Mouse (Mus musculus) hindbrain, embryonic 11.5 days (tissue): ENCODE data around the gene Bub3. TPM values are rescaled to one million over a fixed set of nuclear protein-coding genes. Genes with fewer than 3 reads are reported as not detected.

Experiments used
- ATAC-seq: fragments of 200-750 bp; cut with Nextera tagmentation; 2 replicates; pipeline ENCODE4 v1.8.0; 2017; ENCODE audit warnings: mild to moderate bottlenecking, moderate TSS enrichment, moderate library complexity; ENCODE audit not compliant: low FRiP score
- DNase-seq: peaks from one replicate; pipeline ENCODE4 v3.0.0-alpha.2; 2015; ENCODE audit warnings: low spot score
- H3K27ac ChIP-seq: fragments of 300-500 bp; sonication (generic); 2 replicates; pipeline ENCODE4 v1.5.1; 2014; ENCODE audit warnings: mild to moderate bottlenecking, low read depth, low read length
- H3K27me3 ChIP-seq: fragments of 300-500 bp; sonication (generic); 2 replicates; pipeline ENCODE4 v1.6.1; 2014; ENCODE audit warnings: mild to moderate bottlenecking, low read length, moderate library complexity, mixed read lengths; ENCODE audit not compliant: control insufficient read depth, insufficient read depth
- H3K36me3 ChIP-seq: fragments of 300-500 bp; sonication (generic); 2 replicates; pipeline ENCODE4 v1.6.1; 2014; ENCODE audit warnings: mild to moderate bottlenecking, low read length, moderate library complexity, mixed read lengths; ENCODE audit not compliant: control insufficient read depth, insufficient read depth
- H3K4me1 ChIP-seq: fragments of 300-500 bp; sonication (generic); replicated peaks from 2 replicates; pipeline ENCODE4 v1.6.1; 2014; ENCODE audit warnings: low read length, mixed read lengths; ENCODE audit not compliant: control insufficient read depth, insufficient read depth
- H3K4me2 ChIP-seq: fragments of 300-500 bp; sonication (generic); replicated peaks from 2 replicates; pipeline ENCODE4 v1.6.1; 2014; ENCODE audit warnings: mild to moderate bottlenecking, low read depth, low read length
- H3K4me3 ChIP-seq: fragments of 300-500 bp; sonication (generic); 2 replicates; pipeline ENCODE4 v1.5.1; 2014; ENCODE audit warnings: low read depth, low read length
- H3K9ac ChIP-seq: fragments of 300-500 bp; sonication (generic); 2 replicates; pipeline ENCODE4 v1.6.1; 2014; ENCODE audit warnings: low read depth, low read length
- H3K9me3 ChIP-seq: fragments of 300-500 bp; sonication (generic); 2 replicates; pipeline ENCODE4 v1.6.1; 2016; ENCODE audit warnings: low read length; ENCODE audit not compliant: control insufficient read depth
- WGBS: fragments of 180-500 bp; shearing (Covaris S2); extraction: QIAGEN DNeasy Blood & Tissue Kit; methylation state at CpG from one replicate; pipeline ENCODE4 v1.1.7; 2014; 5-methylcytosine and 5-hydroxymethylcytosine counted together
- polyA plus RNA-seq: library from polyadenylated mRNA; unstranded; fragments of >200 nt; fragmentation: Nextera tagmentation; extraction: Ambion mirVana; gene quantifications from 2 replicates; pipeline ENCODE4 v1.2.1, GENCODE M21; 2014

Gene Bub3
- polyA plus RNA-seq, 1 experiment from 2014 or later: 278 TPM

DNA sequence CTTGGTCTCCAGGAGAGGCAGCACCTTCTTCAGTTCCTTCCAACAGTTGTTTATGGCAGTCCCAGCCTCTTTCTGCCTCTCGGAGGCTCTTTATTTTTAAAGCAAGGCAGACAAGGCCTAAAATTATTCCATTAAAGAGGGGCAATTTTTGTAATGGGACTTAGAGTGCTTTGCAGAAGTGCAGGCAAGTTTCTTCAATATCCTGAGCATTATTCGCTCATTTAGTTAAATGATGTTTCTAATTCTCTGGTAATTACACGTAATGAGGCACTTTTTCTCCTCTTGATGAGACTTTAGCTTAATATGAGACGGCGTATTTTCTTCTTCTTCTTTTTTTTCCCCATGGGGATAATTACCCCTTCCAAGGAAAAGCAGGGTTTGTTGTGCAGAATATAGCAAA is 25.5 kb downstream of the Bub3 start:
- no peak for ATAC-seq
- Histone ChIP-seq H3K27me3 (no peaks in the 10 kb centered on the region), H3K4me2 (no peak overlapping the region), H3K27ac (no peak overlapping the region), H3K9ac (no peak overlapping the region), H3K4me1 (no peaks in the 10 kb centered on the region), H3K4me3 (no peak overlapping the region), H3K9me3 (no peaks in the 10 kb centered on the region), H3K36me3 (no peaks in the 10 kb centered on the region)
- WGBS: 87% methylated on average over 5 of the region's 5 CpGs
- no peak for DNase-seq

DNA sequence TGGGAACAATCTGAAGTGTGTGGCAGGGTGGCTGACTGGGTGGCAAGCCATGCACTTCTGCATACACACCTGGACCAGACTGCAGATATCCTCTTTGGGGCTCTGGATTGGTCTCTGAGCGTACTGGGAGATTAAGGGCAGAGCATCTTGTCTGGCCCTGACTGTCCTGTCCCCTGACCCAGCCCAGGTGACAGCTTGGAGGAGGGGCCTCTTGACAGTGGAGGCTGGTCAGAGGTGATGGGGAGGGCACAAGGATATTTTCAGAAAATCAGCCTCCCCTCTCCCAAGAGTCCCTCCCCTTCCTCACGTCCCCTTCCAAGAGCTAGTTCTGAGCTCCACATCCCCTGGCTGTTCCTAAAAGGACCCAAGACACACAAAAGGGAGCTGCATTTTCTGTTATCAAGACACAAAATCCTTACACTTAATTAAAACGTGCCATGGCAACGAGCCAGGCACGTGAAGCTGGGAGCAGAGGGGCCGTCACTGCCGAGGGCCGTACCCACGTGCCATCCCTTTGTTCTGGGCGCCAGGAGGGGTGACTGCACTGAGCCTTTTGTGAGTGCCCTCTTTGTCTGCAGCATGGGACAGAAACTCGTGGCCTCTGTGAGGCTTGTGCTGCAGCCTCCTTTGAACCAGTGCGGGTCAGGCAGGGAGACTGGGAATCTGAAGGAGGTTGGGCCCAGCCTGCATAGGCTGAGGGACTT is 37.9 kb downstream of the Bub3 start:
- peaks cover 29% of the 10 kb centered on the region for H3K27me3 ChIP-seq
- H3K4me2 ChIP-seq: peak overlapping the region; percentile 1; the same call in 1 of the 2 replicates
- DNase-seq (peak; percentile 85), ATAC-seq (peak; percentile 94)
- 7% methylated on average over 12 of the region's 12 CpGs for WGBS
- H3K36me3 ChIP-seq: no peaks in the 10 kb centered on the region
- H3K4me3 ChIP-seq: no peak overlapping the region
- peak overlapping the region; percentile 12; the same call in 1 of the 2 replicates for H3K9ac ChIP-seq
- peaks cover 3% of the 10 kb centered on the region; the same call in 1 of the 2 replicates for H3K4me1 ChIP-seq
- peak overlapping the region; percentile 48; the same call in 1 of the 2 replicates for H3K27ac ChIP-seq
- H3K9me3 ChIP-seq: no peaks in the 10 kb centered on the region

DNA sequence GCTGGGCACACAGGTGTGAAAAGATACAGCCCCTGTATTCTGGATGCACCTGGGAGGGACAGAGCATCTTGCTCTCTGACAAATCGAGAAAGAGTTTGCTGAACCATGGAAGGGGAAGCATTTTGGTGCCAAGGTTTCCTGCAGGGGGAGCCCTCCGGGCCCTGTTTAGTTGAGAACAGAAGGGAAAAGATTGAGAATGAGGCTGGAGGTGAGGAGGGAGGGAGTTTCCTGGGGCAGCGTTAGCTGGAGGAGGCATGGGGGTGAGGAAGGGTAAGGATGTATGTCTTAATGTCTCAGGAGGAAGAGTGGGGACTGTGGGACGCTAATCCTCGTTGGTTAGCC is 38.4 kb downstream of the Bub3 start:
- no peak overlapping the region for H3K4me3 ChIP-seq
- peak overlapping the region; percentile 12; the same call in 1 of the 2 replicates for H3K9ac ChIP-seq
- no peaks in the 10 kb centered on the region for H3K9me3 ChIP-seq
- H3K27ac ChIP-seq: peak overlapping the region; percentile 48; the same call in 1 of the 2 replicates
- peaks cover 3% of the 10 kb centered on the region; the same call in 1 of the 2 replicates for H3K4me1 ChIP-seq
- peak; percentile 83 for DNase-seq
- peaks cover 29% of the 10 kb centered on the region for H3K27me3 ChIP-seq
- WGBS: 4% methylated on average over 5 of the region's 5 CpGs
- H3K36me3 ChIP-seq: no peaks in the 10 kb centered on the region
- 0 out of 2 replicates have a peak overlapping the region, but pooled peaks have one; percentile 1 for H3K4me2 ChIP-seq
- no peak; the same call in 1 of the 2 replicates for ATAC-seq

DNA sequence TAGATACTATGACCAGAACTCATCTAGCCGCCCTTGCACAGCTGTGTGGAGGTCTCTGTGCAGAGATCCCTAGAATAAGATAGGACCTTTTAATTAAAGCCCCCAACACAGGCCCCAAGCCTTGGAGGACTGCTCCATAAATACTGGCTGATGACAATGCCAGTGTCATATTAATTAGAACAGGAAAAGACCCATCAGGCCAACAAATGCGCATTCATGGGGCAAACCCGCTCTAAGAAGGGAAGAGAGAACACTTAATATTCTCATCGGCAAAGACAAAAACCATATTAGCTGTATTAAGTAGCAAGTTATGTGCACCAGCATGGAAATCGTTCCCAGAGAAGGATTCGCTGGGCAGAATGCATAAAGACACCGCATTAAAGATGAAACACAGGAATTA is 42.1 kb downstream of the Bub3 start:
- Histone ChIP-seq H3K4me3 (no peak overlapping the region), H3K36me3 (no peaks in the 10 kb centered on the region), H3K27me3 (peaks cover 21% of the 10 kb centered on the region), H3K27ac (no peak overlapping the region), H3K4me2 (no peak overlapping the region), H3K9me3 (no peaks in the 10 kb centered on the region), H3K4me1 (peaks cover 3% of the 10 kb centered on the region; the same call in 1 of the 2 replicates), H3K9ac (no peak overlapping the region)
- 84% methylated on average over 7 of the region's 7 CpGs for WGBS
- DNase-seq (no peak), ATAC-seq (no peak)

DNA sequence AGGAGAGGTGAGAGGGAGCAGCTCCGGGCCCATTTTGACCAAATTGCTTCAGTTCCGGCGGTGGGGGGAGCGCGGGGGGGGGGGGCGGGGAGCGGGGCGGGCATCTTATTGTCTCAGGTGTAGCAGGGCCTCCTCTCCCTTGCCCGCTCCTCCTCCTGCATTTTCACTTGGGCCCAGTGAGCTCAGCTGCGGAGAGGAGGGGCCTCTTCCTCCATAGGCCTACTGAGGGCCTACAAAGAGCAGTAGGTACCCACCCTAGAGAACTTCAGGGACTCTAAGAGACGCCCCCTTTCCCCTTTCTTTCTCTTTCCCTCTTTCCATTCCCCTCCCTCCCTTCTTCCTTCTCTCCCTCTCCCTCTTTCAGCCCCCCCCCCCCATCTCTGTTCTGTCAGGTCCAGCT is 43.2 kb downstream of the Bub3 start:
- DNase-seq: no peak
- Histone ChIP-seq H3K36me3 (no peaks in the 10 kb centered on the region), H3K9me3 (no peaks in the 10 kb centered on the region), H3K4me3 (no peak overlapping the region), H3K4me2 (no peak overlapping the region), H3K27me3 (peaks cover 17% of the 10 kb centered on the region), H3K27ac (no peak overlapping the region), H3K4me1 (peaks cover 3% of the 10 kb centered on the region; the same call in 1 of the 2 replicates), H3K9ac (no peak overlapping the region)
- 9% methylated on average over 9 of the region's 11 CpGs for WGBS
- no peak for ATAC-seq

DNA sequence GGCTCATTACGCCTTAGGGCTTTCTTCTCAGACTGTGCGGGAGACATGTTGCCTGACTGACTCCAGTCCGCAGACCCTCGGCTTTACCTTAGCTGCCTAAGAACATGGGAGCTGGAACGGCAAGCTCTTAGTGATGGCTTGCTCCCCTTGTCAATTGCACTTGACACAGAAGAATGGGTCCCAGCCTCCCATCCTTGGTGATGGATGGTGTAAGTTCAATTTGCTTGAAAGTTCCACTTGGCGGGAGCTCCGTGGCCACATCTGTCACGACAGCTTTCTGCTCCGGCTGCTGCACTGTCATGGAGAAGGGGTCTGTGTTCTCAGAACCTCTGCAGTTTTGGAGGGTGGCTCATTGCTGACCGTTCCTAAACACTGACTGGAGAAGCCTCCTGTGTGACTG is 44.9 kb downstream of the Bub3 start:
- DNase-seq: no peak
- H3K27me3 ChIP-seq: peaks cover 8% of the 10 kb centered on the region

DNA sequence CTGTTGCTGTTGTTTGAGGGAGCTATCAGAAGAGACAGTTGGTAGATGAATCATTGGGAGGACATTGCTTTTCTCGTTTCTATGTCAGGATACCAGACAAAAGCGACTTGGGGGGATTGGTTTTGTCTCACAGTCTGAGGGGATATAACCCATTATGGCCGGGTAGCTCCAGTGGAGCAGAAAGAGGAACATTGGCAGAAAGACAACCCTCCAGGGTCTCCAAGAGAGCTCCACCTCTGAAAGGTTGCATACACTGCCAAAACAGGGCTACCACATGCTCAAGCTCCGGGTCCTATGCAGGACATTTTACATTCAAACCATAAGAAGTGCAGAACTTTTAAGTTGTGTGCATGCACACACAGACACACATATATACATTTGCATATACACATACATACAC is 45.5 kb downstream of the Bub3 start:
- Histone ChIP-seq H3K27ac (no peak overlapping the region), H3K9ac (no peak overlapping the region), H3K9me3 (no peaks in the 10 kb centered on the region), H3K4me3 (no peak overlapping the region), H3K27me3 (peaks cover 3% of the 10 kb centered on the region; the same call in 1 of the 2 replicates), H3K4me1 (no peaks in the 10 kb centered on the region), H3K36me3 (no peaks in the 10 kb centered on the region), H3K4me2 (no peak overlapping the region)
- DNase-seq: no peak
- ATAC-seq: no peak
- WGBS: 70% methylated on average over 4 of the region's 4 CpGs

More for the DNA sequence above, 44.9 kb downstream of the Bub3 start:
- 91% methylated on average over 10 of the region's 10 CpGs for WGBS
- H3K9ac ChIP-seq: no peak overlapping the region
- no peaks in the 10 kb centered on the region for H3K36me3 ChIP-seq
- no peak overlapping the region for H3K4me3 ChIP-seq
- no peak for ATAC-seq
- no peak overlapping the region for H3K27ac ChIP-seq
- H3K4me1 ChIP-seq: no peaks in the 10 kb centered on the region
- no peak overlapping the region for H3K4me2 ChIP-seq
- no peaks in the 10 kb centered on the region for H3K9me3 ChIP-seq

DNA sequence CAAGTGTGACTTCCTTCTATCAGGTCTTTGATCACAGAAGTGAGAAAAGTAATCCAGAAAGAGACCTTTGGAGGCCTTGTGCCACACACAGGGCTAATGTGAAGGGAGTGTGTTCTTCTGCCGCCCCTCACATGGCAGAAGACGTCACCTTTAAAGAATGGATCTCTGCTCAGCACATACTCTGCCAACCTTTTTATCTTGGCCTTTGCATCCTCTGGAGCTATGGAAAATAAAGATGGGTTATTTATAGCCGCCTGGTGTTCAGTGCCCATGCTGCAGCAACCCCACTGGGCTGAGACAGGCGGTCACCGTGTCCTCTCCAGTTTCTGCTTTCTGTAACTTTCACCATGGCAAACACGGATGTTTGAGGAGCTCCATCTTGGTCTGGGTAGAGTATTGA is 48.0 kb downstream of the Bub3 start:
- ATAC-seq (no peak), DNase-seq (no peak)
- Histone ChIP-seq H3K4me1 (no peaks in the 10 kb centered on the region), H3K9me3 (no peaks in the 10 kb centered on the region), H3K27ac (no peak overlapping the region), H3K36me3 (no peaks in the 10 kb centered on the region), H3K4me3 (no peak overlapping the region), H3K27me3 (no peaks in the 10 kb centered on the region), H3K4me2 (no peak overlapping the region), H3K9ac (no peak overlapping the region)
- 90% methylated on average over 6 of the region's 6 CpGs for WGBS

DNA sequence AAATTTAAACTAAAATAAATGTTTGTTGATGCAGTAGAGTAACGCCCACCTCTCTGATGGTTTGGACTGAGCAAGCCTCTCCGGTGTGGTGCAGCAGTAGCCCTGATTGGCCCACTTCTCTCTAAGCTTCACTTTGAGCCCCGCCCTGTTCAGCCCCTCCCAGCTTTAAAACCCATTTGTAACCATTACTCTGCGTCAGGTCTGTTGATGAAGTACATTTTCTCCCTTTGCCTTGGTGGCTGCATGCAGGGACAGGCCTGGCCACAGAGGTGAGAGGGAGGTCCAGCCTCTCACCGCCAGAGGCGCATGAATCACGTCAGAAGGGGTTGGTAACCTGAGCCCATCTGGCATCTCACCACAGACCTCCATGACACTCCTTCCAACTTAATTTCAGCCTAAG is 49.7 kb downstream of the Bub3 start:
- no peaks in the 10 kb centered on the region for H3K27me3 ChIP-seq
- no peak overlapping the region for H3K27ac ChIP-seq
- no peaks in the 10 kb centered on the region for H3K36me3 ChIP-seq
- H3K4me2 ChIP-seq: no peak overlapping the region
- H3K4me1 ChIP-seq: no peaks in the 10 kb centered on the region
- no peak for ATAC-seq
- no peak overlapping the region for H3K9ac ChIP-seq
- no peak overlapping the region for H3K4me3 ChIP-seq
- H3K9me3 ChIP-seq: no peaks in the 10 kb centered on the region
- WGBS: 32% methylated on average over 7 of the region's 7 CpGs
- peak; percentile 33 for DNase-seq
